Mouse (Mus musculus) hindbrain, embryonic 12.5 days (tissue): ENCODE results near the gene Dock3. TPM values are rescaled to one million over a fixed set of nuclear protein-coding genes. Genes with fewer than 3 reads are reported as not detected.
"Not testable (repeated sequence)": the region's sequence is repeated elsewhere in the genome, so short reads cannot be mapped to it uniquely, and the experiment has no call there.

ENCODE experiments used
- ATAC-seq: fragments of 200-750 bp; cut with Nextera tagmentation; 2 replicates; pipeline ENCODE4 v1.8.0; 2017; ENCODE audit warnings: moderate TSS enrichment; ENCODE audit not compliant: low FRiP score
- H3K27ac ChIP-seq: fragments of 300-500 bp; sonication (generic); 2 replicates; pipeline ENCODE4 v1.5.1; 2016; ENCODE audit warnings: mild to moderate bottlenecking
- H3K27me3 ChIP-seq: fragments of 300-500 bp; sonication (generic); 2 replicates; pipeline ENCODE4 v1.6.1; 2016; ENCODE audit warnings: mild to moderate bottlenecking
- H3K36me3 ChIP-seq: fragments of 300-500 bp; sonication (generic); 2 replicates; pipeline ENCODE4 v1.6.1; 2016; ENCODE audit warnings: mild to moderate bottlenecking
- H3K4me1 ChIP-seq: fragments of 300-500 bp; sonication (generic); 2 replicates; pipeline ENCODE4 v1.6.1; 2016
- H3K4me2 ChIP-seq: fragments of 300-500 bp; sonication (generic); replicated peaks from 2 replicates; pipeline ENCODE4 v1.6.1; 2016; ENCODE audit warnings: mild to moderate bottlenecking
- H3K4me3 ChIP-seq: fragments of 300-500 bp; sonication (generic); 2 replicates; pipeline ENCODE4 v1.5.1; 2016; ENCODE audit warnings: mild to moderate bottlenecking
- H3K9ac ChIP-seq: fragments of 300-500 bp; sonication (generic); 2 replicates; pipeline ENCODE4 v1.6.1; 2016; ENCODE audit warnings: mild to moderate bottlenecking, moderate library complexity
- H3K9me3 ChIP-seq: fragments of 300-500 bp; sonication (generic); replicated peaks from 2 replicates; pipeline ENCODE4 v1.6.1; 2016; ENCODE audit warnings: mild to moderate bottlenecking
- WGBS: fragments of 180-500 bp; shearing (Covaris S2); methylation state at CpG from one replicate; pipeline ENCODE4 v1.1.7; 2016; 5-methylcytosine and 5-hydroxymethylcytosine counted together
- polyA plus RNA-seq: library from polyadenylated mRNA; unstranded; fragments of >200 nt; fragmentation: Nextera tagmentation; extraction: Ambion mirVana; gene quantifications from 2 replicates; pipeline ENCODE4 v1.2.1, GENCODE M21; 2016

Dock3 gene
- polyA plus RNA-seq, 1 experiment from 2014 or later, result 13.4 TPM

- H3K27me3 ChIP-seq, result no peaks in the 10 kb centered on the region
- peak; percentile 57; the same call in 1 of the 2 replicates for ATAC-seq
- 14% methylated on average over 5 of the region's 5 CpGs for WGBS
- H3K4me2 ChIP-seq, result no peak overlapping the region
- H3K36me3 ChIP-seq, result no peaks in the 10 kb centered on the region
- H3K4me1 ChIP-seq, result peaks cover 24% of the 10 kb centered on the region
- H3K4me3 ChIP-seq, result no peak overlapping the region
- H3K9ac ChIP-seq, result no peak overlapping the region
- H3K27ac ChIP-seq, result peak overlapping the region; percentile 75
- no peaks in the 10 kb centered on the region for H3K9me3 ChIP-seq
These were observed 20.5 kb upstream of the Dock3 start for GRCm38 (mm10) chr9:107252164-107252563.

GRCm38 (mm10) chr9:107250416-107251337 lies 19.0 kb upstream of the Dock3 start:
- Histone ChIP-seq H3K4me2 (no peak overlapping the region), H3K9me3 (no peaks in the 10 kb centered on the region), H3K9ac (no peak overlapping the region), H3K36me3 (no peaks in the 10 kb centered on the region), H3K27ac (no peak overlapping the region), H3K4me3 (no peak overlapping the region), H3K4me1 (peaks cover 19% of the 10 kb centered on the region), H3K27me3 (no peaks in the 10 kb centered on the region)
- no peak for ATAC-seq
- 85% methylated on average over 14 of the region's 14 CpGs for WGBS

GRCm38 (mm10) chr9:107249154-107249553 lies 17.4 kb upstream of the Dock3 start:
- WGBS, result 81% methylated on average over 6 of the region's 6 CpGs
- no peak overlapping the region for H3K9ac ChIP-seq
- H3K4me2 ChIP-seq, result no peak overlapping the region
- H3K4me3 ChIP-seq, result no peak overlapping the region
- H3K27ac ChIP-seq, result no peak overlapping the region
- no peaks in the 10 kb centered on the region for H3K27me3 ChIP-seq
- H3K36me3 ChIP-seq, result no peaks in the 10 kb centered on the region
- peaks cover 10% of the 10 kb centered on the region for H3K4me1 ChIP-seq
- ATAC-seq, result no peak
- no peaks in the 10 kb centered on the region for H3K9me3 ChIP-seq

- H3K9ac ChIP-seq, result no peak overlapping the region
- no peak overlapping the region for H3K4me2 ChIP-seq
- H3K4me3 ChIP-seq, result no peak overlapping the region
- H3K9me3 ChIP-seq, result no peaks in the 10 kb centered on the region
- no peak overlapping the region for H3K27ac ChIP-seq
- ATAC-seq, result no peak
- WGBS, result 64% methylated on average over 4 of the region's 4 CpGs
- no peaks in the 10 kb centered on the region for H3K4me1 ChIP-seq
- no peaks in the 10 kb centered on the region for H3K36me3 ChIP-seq
- 0 out of 2 replicates have a peak, but pooled peaks cover 3% of the 10 kb centered on the region for H3K27me3 ChIP-seq
These were observed 14.5 kb upstream of the Dock3 start for GRCm38 (mm10) chr9:107246170-107246569.

GRCm38 (mm10) chr9:107245311-107245710 lies 13.6 kb upstream of the Dock3 start:
- Histone ChIP-seq H3K9me3 (no peaks in the 10 kb centered on the region), H3K4me3 (no peak overlapping the region), H3K4me2 (no peak overlapping the region), H3K36me3 (no peaks in the 10 kb centered on the region), H3K9ac (no peak overlapping the region), H3K27me3 (0 out of 2 replicates have a peak, but pooled peaks cover 3% of the 10 kb centered on the region), H3K4me1 (no peaks in the 10 kb centered on the region), H3K27ac (no peak overlapping the region)
- 86% methylated on average over 4 of the region's 4 CpGs for WGBS
- ATAC-seq, result no peak

- Histone ChIP-seq H3K9ac (no peak overlapping the region), H3K27ac (no peak overlapping the region), H3K9me3 (no peaks in the 10 kb centered on the region), H3K4me2 (no peak overlapping the region), H3K36me3 (no peaks in the 10 kb centered on the region), H3K4me1 (no peaks in the 10 kb centered on the region), H3K4me3 (no peak overlapping the region), H3K27me3 (peaks cover 55% of the 10 kb centered on the region)
- WGBS, result 74% methylated on average over 5 of the region's 5 CpGs
- no peak for ATAC-seq
These were observed 4.4 kb upstream of the Dock3 start for GRCm38 (mm10) chr9:107236151-107236550.

GRCm38 (mm10) chr9:107235261-107235660 lies 3.6 kb upstream of the Dock3 start:
- 69% methylated on average over 5 of the region's 5 CpGs for WGBS
- H3K4me1 ChIP-seq, result no peaks in the 10 kb centered on the region

GRCm38 (mm10) chr9:107232140-107232539 lies 431 bp upstream of the Dock3 start:
- WGBS, result 24% methylated on average over 9 of the region's 9 CpGs
- Histone ChIP-seq H3K36me3 (no peaks in the 10 kb centered on the region), H3K27ac (peak overlapping the region; percentile 93), H3K9ac (peak overlapping the region; percentile 95), H3K4me2 (peak overlapping the region; percentile 94), H3K4me3 (peak overlapping the region; percentile 87), H3K9me3 (no peaks in the 10 kb centered on the region), H3K4me1 (no peaks in the 10 kb centered on the region), H3K27me3 (peaks cover 56% of the 10 kb centered on the region)
- ATAC-seq, result no peak; the same call in 1 of the 2 replicates

More at GRCm38 (mm10) chr9:107235261-107235660, 3.6 kb upstream of the Dock3 start:
- no peak overlapping the region for H3K9ac ChIP-seq
- peaks cover 55% of the 10 kb centered on the region for H3K27me3 ChIP-seq
- H3K4me2 ChIP-seq, result no peak overlapping the region
- H3K4me3 ChIP-seq, result no peak overlapping the region
- no peaks in the 10 kb centered on the region for H3K36me3 ChIP-seq
- no peak for ATAC-seq
- H3K9me3 ChIP-seq, result no peaks in the 10 kb centered on the region
- H3K27ac ChIP-seq, result no peak overlapping the region

- Histone ChIP-seq H3K9me3 (no peaks in the 10 kb centered on the region), H3K4me2 (peak overlapping the region; percentile 94), H3K27ac (peak overlapping the region; percentile 93), H3K4me1 (no peaks in the 10 kb centered on the region), H3K9ac (peak overlapping the region; percentile 95), H3K4me3 (peak overlapping the region; percentile 87), H3K36me3 (no peaks in the 10 kb centered on the region), H3K27me3 (peaks cover 53% of the 10 kb centered on the region)
- WGBS, result 3% methylated on average over 25 of the region's 50 CpGs
- peak; percentile 89 for ATAC-seq
These were observed 644 bp downstream of the Dock3 start for GRCm38 (mm10) chr9:107230991-107231538.

GRCm38 (mm10) chr9:107224597-107224996 lies 7.1 kb downstream of the Dock3 start:
- H3K4me3 ChIP-seq, result no peak overlapping the region
- no peak overlapping the region for H3K27ac ChIP-seq
- no peak overlapping the region for H3K4me2 ChIP-seq
- 82% methylated on average over 1 of the region's 1 CpGs for WGBS
- H3K9ac ChIP-seq, result no peak overlapping the region
- peaks cover 8% of the 10 kb centered on the region; the same call in 1 of the 2 replicates for H3K27me3 ChIP-seq
- no peaks in the 10 kb centered on the region for H3K4me1 ChIP-seq
- ATAC-seq, result no peak
- no peaks in the 10 kb centered on the region for H3K9me3 ChIP-seq
- H3K36me3 ChIP-seq, result no peaks in the 10 kb centered on the region

- H3K9me3 ChIP-seq, H3K36me3 ChIP-seq, H3K9ac ChIP-seq, H3K4me2 ChIP-seq, H3K27me3 ChIP-seq, H3K27ac ChIP-seq, ATAC-seq, H3K4me3 ChIP-seq, H3K4me1 ChIP-seq: not testable (repeated sequence)
- 100% methylated on average over 1 of the region's 1 CpGs for WGBS
These were observed 56.9 kb downstream of the Dock3 start for GRCm38 (mm10) chr9:107174831-107175230.

- ATAC-seq, result no peak
- WGBS, result 80% methylated on average over 4 of the region's 4 CpGs
- Histone ChIP-seq H3K27ac (no peak overlapping the region), H3K36me3 (no peaks in the 10 kb centered on the region), H3K4me2 (no peak overlapping the region), H3K9ac (no peak overlapping the region), H3K4me1 (no peaks in the 10 kb centered on the region), H3K9me3 (no peaks in the 10 kb centered on the region), H3K4me3 (no peak overlapping the region), H3K27me3 (no peaks in the 10 kb centered on the region)
These were observed 65.9 kb downstream of the Dock3 start for GRCm38 (mm10) chr9:107165792-107166191.
